Mouse (Mus musculus): ENCODE results near the gene Scamp2.

GRCm38 (mm10) chr9:57560263-57560662, 480 bp upstream of the Scamp2 start:
- TF ChIP-seq CTCF (IDR thresholded peaks at IDR 0.05) = no peak
- no peak for TF ChIP-seq EP300 (IDR thresholded peaks at IDR 0.05)

Data from lung, postnatal 0 days (tissue).